Mouse (Mus musculus): ENCODE results near the gene Gm12248. TPM values are rescaled to one million over a fixed set of nuclear protein-coding genes. Genes with fewer than 3 reads are reported as not detected.
"Not testable (repeated sequence)": the region's sequence is repeated elsewhere in the genome, so short reads cannot be mapped to it uniquely, and the experiment has no call there.

The Gm12248 gene
- polyA plus RNA-seq, 1 experiment from 2014 or later = not detected

DNA sequence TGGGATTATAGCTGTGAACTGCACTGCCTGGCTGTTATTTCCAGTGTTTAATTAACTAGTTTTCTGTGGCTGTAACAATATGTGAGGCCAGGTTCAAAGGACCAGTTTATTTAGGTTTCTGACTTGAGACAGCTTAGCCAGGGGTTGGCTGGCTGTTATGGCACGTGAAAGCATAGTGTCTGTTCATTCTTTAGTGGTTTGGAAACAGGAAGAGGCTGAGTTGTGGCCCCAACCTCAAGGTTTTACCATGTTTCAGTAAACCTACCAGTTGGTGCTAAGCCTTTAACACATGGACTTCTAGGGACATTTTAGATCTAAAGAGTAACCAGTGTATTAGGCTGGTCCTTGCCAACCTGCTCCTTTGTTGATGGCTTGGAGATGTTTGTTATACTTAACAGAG, 23.6 kb upstream of the Gm12248 start:
- Histone ChIP-seq H3K36me3 (ENCODE audit: inconsistent target) (peaks cover 72% of the 10 kb centered on the region), H3K27ac (no peak overlapping the region), H3K4me3 (ENCODE audit: inconsistent target) (no peak overlapping the region), H3K79me2 (ENCODE audit: inconsistent target) (peaks cover 3% of the 10 kb centered on the region; the same call in 1 of the 2 replicates)
- WGBS (ENCODE audit: missing documents) = 22% methylated on average over 1 of the region's 1 CpGs

DNA sequence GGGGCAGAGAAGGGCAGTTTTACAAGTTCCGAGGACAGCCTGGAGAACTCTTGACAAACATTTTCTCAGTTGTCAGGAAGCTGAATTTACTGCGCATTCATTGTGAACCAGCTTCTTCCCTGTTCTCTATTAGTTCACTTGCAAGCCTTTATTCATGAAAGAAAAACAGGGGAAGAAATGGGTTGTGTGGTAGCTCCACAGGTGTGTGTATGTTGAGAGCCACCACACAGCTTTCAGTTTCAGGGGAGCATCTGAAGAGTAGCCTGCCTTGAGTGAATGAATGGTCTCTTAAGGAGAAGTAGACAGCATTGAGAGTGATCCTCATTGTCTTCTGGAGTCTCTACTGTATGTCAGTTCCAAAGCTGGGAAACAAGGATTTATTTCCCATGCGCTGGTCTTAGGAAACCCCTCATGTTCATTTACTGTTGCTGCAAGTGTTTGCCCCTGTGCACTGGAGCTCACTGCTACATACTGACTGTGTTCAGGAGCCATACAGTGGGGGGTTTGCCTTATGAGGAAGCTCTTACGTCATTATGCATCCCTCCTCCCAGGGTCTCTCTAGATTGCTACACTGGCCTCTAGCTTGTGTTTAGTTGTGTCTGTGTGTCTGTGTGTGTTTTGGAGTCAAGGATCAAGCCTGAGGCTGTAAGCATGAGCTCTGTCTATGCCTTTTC, 14.9 kb upstream of the Gm12248 start:
- Histone ChIP-seq H3K36me3 (ENCODE audit: inconsistent target) (peaks cover 32% of the 10 kb centered on the region), H3K79me2 (ENCODE audit: inconsistent target) (peaks cover 72% of the 10 kb centered on the region), H3K4me3 (ENCODE audit: inconsistent target) (no peak overlapping the region), H3K27ac (no peak overlapping the region)
- WGBS (ENCODE audit: missing documents) = 45% methylated on average over 4 of the region's 4 CpGs

DNA sequence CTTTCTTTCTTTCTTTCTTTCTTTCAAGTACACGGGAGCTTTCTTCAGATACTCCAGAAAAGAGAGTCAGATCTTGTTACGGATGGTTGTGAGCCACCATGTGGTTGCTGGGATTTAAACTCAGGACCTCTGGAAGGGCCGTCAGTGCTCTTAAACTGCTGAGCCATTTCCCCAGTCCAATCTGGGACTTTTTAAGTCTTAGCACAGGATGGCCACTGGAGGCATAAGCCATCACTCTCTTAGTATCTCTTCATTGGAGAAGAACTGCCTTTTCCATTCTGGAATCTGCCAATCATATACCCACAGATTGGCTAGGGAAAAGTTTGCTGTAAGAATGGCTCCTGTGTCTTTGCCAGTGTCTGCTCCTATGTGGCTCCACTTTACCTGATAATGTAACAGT, 14.1 kb upstream of the Gm12248 start:
- H3K27ac ChIP-seq = no peak overlapping the region
- 82% methylated on average over 1 of the region's 3 CpGs for WGBS (ENCODE audit: missing documents)
- no peak overlapping the region for H3K4me3 ChIP-seq (ENCODE audit: inconsistent target)
- peaks cover 24% of the 10 kb centered on the region for H3K36me3 ChIP-seq (ENCODE audit: inconsistent target)
- H3K79me2 ChIP-seq (ENCODE audit: inconsistent target) = peaks cover 72% of the 10 kb centered on the region

DNA sequence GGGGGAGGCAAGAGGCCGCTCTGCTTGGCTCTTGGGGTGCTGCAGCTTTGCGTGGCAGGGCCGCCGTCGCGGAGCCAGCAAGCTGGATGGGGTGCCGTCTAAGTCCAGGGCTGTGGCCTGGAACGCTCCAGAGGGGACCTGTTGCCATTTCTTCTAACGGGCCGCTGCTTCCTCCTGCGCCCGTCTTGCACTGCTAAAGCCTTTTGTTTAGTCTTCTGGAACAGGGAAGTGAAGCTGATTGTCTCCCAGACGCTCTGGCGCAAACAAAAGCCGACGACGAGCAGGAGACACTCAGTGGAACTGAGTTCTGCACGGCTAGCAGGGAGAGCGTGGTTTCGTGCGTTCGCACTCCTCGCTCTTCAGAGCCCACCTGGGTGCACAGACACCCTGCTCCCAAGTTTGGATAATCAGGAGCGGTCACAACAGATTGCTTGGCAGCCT, 11.4 kb upstream of the Gm12248 start:
- H3K4me3 ChIP-seq (ENCODE audit: inconsistent target) = peak overlapping the region; percentile 61
- no peaks in the 10 kb centered on the region; the same call in 1 of the 2 replicates for H3K36me3 ChIP-seq (ENCODE audit: inconsistent target)
- peak overlapping the region; percentile 76 for H3K27ac ChIP-seq
- peaks cover 47% of the 10 kb centered on the region for H3K79me2 ChIP-seq (ENCODE audit: inconsistent target)
- WGBS (ENCODE audit: missing documents) = under 1% methylated on average over 24 of the region's 24 CpGs

DNA sequence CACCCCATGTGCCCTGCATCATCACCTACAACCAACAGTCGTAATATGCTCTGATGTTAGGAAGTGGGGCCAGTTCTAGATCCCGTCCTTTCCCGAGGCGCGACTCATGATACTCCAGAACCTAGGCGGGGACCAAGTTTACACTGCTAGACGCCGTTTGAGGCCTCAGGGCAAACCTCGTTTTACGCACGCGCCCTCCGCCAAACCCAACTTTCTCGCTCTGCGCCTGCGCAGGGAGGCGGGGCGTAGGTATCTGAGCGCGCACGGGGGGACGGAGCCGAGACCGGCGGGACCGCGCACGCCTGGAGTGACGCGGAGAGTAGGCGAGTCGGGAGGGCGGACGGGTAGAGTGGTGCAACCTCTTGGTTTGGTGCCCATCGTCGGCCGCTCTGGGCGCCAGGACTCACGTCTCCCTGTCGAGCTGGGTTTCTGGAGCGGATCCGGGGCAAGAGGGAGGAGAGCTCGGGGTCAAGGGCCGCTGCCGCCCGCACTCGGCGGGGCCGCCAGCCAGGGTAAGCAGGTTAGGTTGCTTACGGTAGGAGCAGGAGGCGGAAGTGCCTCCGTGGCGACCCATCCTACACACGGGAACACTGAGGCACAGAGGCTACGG, 10.9 kb upstream of the Gm12248 start, which contains the start of gene Cnot8:
Gene Cnot8, plus strand, starts transcription at position 457 of the 610 bp plus-strand sequence.
- WGBS (ENCODE audit: missing documents) = 1% methylated on average over 55 of the region's 55 CpGs
- peak within 1 kb of the TSS; percentile 61 for H3K4me3 ChIP-seq (ENCODE audit: inconsistent target)
- H3K36me3 ChIP-seq (ENCODE audit: inconsistent target) = no peaks in the 10 kb centered on the region
- H3K79me2 ChIP-seq (ENCODE audit: inconsistent target) = peaks cover 42% of the 10 kb centered on the region
- H3K27ac ChIP-seq = peak within 1 kb of the TSS; percentile 76

GRCm38 (mm10) chr11:58103344-58103653, 10.4 kb upstream of the Gm12248 start:
- WGBS (ENCODE audit: missing documents) = 84% methylated on average over 13 of the region's 13 CpGs
- Histone ChIP-seq H3K79me2 (ENCODE audit: inconsistent target) (peaks cover 37% of the 10 kb centered on the region), H3K36me3 (ENCODE audit: inconsistent target) (no peaks in the 10 kb centered on the region), H3K27ac (peak overlapping the region; percentile 21; the same call in 1 of the 2 replicates), H3K4me3 (ENCODE audit: inconsistent target) (peak overlapping the region; percentile 5; the same call in 1 of the 2 replicates)

DNA sequence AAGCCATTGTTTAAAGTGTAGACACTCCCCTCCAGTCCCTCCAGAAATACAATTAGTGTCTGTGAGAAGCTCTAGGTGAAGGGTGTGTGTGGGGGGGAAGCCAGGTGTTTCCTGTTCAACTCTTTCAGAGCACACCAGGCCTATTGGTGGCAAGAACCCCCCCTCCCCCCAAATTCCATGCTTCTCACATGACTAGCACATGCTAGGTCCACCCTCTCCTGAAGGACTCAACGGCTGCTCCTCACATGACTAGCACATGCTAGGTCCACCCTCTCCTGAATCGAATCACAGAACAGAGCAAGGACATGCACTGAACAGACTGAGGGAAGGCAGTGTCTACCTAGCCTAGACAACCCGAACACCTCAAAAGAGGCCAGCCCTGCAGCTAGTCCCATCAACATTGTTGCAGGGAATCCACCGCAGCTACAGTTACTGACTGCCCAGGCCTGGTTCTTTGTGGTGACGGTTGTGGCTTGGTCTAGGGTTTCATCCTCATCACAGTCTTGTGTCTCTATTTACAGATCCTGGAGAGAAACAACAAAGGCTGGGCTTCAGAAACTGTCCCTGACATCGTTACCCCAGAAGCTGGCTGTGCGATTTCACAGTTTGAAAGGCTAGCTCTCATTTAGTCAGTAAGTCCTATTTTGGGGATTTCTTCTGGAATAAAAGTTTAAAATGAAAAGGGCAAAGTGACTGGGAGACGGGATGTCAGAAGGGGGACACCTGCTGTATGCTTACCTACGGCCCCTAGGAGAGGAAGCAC, 9.8 kb upstream of the Gm12248 start:
- H3K4me3 ChIP-seq (ENCODE audit: inconsistent target) = no peak overlapping the region
- WGBS (ENCODE audit: missing documents) = 69% methylated on average over 9 of the region's 9 CpGs
- H3K79me2 ChIP-seq (ENCODE audit: inconsistent target) = peaks cover 31% of the 10 kb centered on the region
- H3K36me3 ChIP-seq (ENCODE audit: inconsistent target) = no peaks in the 10 kb centered on the region
- H3K27ac ChIP-seq = no peak overlapping the region

DNA sequence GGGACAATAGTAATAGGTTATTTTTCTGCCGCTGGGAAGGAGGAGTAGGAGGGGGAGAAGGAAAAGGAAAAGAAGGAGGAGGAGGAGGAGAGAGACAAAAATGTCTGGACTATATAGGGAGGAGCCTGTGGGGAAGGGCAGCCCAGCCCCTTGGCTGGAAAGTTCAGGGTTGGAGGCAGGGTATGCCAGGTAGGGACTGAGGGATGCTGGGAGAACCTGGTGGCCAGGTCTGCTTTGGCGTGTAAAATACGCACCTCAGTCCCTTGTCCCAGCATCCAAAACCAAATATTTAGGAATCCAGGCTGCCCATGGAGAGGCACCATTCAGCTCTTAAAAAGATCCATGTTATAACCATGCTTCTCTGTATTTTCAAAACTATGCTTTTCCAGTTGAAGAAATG, 9.2 kb upstream of the Gm12248 start:
- no peaks in the 10 kb centered on the region for H3K36me3 ChIP-seq (ENCODE audit: inconsistent target)
- WGBS (ENCODE audit: missing documents) = 76% methylated on average over 3 of the region's 3 CpGs
- no peak overlapping the region for H3K4me3 ChIP-seq (ENCODE audit: inconsistent target)
- H3K79me2 ChIP-seq (ENCODE audit: inconsistent target) = peaks cover 25% of the 10 kb centered on the region
- H3K27ac ChIP-seq = no peak overlapping the region

GRCm38 (mm10) chr11:58101194-58101720, 8.3 kb upstream of the Gm12248 start:
- no peak overlapping the region for H3K27ac ChIP-seq

DNA sequence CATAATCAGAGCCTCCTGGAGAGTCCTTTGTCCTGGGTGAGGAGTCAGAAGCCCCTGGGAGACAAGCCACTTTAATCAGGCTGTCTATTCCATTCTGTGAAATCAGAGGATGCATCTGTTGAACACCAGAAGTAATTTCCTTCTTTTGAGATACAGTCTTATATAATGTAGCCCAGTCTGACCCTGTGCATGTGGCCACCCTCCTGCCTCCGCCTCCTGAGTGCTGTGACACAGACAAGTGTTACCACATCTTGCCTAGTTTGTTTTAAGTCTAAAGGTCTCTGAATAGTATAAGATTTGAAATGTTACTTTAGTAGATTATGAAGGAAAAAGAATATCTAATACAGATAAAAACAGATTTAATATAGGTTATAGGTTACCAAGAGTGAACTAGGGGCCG, 7.1 kb upstream of the Gm12248 start:
- Histone ChIP-seq H3K79me2 (ENCODE audit: inconsistent target) (peaks cover 6% of the 10 kb centered on the region), H3K4me3 (ENCODE audit: inconsistent target) (no peak overlapping the region), H3K36me3 (ENCODE audit: inconsistent target) (no peaks in the 10 kb centered on the region), H3K27ac (no peak overlapping the region)
- 88% methylated on average over 2 of the region's 2 CpGs for whole genome bisulfite sequencing (ENCODE audit: missing documents)

More at GRCm38 (mm10) chr11:58101194-58101720, 8.3 kb upstream of the Gm12248 start:
- WGBS (ENCODE audit: missing documents) = 98% methylated on average over 4 of the region's 4 CpGs
- Histone ChIP-seq H3K36me3 (ENCODE audit: inconsistent target) (no peaks in the 10 kb centered on the region), H3K4me3 (ENCODE audit: inconsistent target) (no peak overlapping the region), H3K79me2 (ENCODE audit: inconsistent target) (peaks cover 18% of the 10 kb centered on the region)

DNA sequence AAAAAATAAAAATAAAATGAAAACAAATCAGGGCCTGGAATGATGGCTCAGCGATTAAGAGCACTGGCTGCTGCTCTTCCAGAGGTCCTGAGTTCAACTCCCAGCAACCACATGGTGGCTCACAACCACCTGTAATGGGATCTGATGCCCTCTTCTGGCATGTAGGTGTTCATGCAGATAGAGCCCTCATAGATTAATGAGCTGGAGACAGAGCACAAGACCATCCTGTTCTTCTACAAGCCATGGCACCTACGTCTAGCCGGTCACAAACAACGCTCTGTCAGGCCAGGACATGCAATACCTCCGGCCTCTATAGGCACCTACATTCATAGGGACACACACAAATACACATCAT, 5.4 kb upstream of the Gm12248 start:
- not testable (repeated sequence) for H3K36me3 ChIP-seq (ENCODE audit: inconsistent target); H3K4me3 ChIP-seq (ENCODE audit: inconsistent target); H3K79me2 ChIP-seq (ENCODE audit: inconsistent target); H3K27ac ChIP-seq
- 83% methylated on average over 5 of the region's 5 CpGs for WGBS (ENCODE audit: missing documents)

DNA sequence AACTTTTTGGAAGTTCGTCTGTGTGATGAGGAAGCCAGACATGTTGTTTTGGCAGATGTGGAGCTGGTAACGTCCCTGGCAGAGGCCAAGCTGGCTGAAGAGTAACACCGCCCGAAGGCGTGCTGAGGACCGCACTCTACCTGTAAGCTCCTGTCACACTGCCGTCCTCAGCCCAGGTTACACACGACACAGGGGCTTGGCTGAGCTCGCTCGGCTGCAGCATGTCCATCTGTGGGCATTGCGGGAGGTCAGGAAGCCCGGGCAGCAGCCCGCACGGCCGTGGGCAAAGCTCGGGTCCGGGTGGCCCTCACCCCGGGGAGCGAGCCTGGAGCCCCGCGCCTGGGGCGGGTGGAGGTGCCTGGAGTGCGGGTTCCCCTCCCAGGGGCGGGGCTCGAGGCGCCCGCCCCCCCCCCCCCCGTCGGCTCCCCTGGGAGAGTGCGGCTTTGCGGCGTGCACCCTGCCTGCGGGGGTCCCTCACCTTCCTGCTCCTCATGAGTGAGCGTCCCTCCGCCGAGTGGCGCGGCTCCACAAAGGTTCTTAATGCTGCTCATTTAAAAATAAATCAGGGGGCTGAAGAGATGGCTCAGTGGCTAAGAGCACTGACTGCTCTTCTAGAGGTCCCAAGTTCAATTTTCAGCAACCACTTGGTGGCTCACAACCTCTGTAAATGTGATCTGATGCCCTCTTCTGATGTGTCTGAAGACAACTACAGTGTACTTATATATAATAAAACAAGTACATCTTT, 4.9 kb upstream of the Gm12248 start:
- 23% methylated on average over 25 of the region's 38 CpGs for whole genome bisulfite sequencing (ENCODE audit: missing documents)
- Histone ChIP-seq H3K4me3 (ENCODE audit: inconsistent target) (no peak overlapping the region), H3K27ac (no peak overlapping the region), H3K79me2 (ENCODE audit: inconsistent target) (no peaks in the 10 kb centered on the region), H3K36me3 (ENCODE audit: inconsistent target) (no peaks in the 10 kb centered on the region)

DNA sequence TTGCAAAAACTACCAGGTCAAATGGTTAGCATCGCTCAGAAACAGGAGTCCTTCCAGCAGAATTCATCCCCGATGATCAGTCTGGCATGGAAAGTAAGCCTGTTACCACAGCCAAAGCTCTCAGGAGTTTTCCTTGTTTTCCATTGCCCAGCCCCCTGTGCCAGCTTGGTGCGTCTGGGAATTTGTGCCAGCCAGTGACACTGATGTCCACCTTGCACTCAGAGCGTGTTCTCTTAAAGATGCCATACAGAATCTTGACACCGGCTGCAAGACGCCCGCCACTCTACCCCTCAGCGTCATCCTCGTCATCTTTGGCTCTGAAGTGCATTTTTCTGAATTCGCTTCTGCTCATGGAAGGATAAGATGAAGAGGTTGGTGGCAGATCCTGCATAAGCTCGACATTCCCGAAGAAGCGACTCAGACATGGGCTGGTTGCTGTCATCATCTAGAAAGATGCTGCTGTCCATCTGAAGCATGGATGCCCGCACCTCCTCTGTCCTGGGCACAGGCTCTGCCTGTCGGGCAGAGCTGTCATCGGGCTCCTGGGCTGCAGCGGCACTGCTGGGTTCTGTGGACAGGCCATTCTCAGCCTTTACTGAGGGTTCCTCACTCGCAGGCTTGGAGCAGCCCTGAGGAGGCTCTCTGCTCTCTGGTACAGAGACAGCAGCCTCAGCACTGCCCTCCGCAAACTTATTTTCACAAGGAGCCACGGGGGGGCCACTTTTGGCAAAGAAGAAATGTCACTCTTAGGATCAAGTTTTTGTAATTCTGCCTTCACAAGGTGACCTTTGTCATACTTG, 4.1 kb upstream of the Gm12248 start:
- no peak overlapping the region for H3K27ac ChIP-seq
- no peak overlapping the region for H3K4me3 ChIP-seq (ENCODE audit: inconsistent target)
- 81% methylated on average over 17 of the region's 20 CpGs for WGBS (ENCODE audit: missing documents)
- H3K36me3 ChIP-seq (ENCODE audit: inconsistent target) = no peaks in the 10 kb centered on the region
- no peaks in the 10 kb centered on the region for H3K79me2 ChIP-seq (ENCODE audit: inconsistent target)

DNA sequence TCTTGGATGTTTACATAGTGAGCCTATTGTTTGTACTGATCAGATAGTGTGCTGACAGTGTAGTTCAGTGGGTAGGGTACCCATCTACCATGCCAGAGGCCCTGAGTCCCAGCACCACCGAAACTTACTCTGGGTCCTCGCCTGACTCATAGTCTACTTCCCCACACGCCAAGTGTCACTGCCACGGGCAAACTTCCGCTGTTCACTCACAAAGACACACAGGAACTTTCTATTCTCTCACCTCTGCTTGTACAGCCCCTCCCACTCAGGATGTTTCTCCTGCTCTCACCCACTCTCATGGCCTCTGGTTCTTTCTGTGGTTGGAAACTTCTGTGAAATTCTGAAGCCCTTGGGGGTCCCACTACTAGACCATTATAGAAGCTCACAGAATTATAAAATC, 3.2 kb upstream of the Gm12248 start:
- no peaks in the 10 kb centered on the region for H3K36me3 ChIP-seq (ENCODE audit: inconsistent target)
- WGBS (ENCODE audit: missing documents) = 18% methylated on average over 5 of the region's 5 CpGs
- H3K27ac ChIP-seq = no peak overlapping the region
- no peak overlapping the region for H3K4me3 ChIP-seq (ENCODE audit: inconsistent target)
- H3K79me2 ChIP-seq (ENCODE audit: inconsistent target) = no peaks in the 10 kb centered on the region
